Mouse (Mus musculus) stomach, postnatal 0 days (tissue): ENCODE results near the gene Eva1a. TPM values are rescaled to one million over a fixed set of nuclear protein-coding genes. Genes with fewer than 3 reads are reported as not detected.

Source experiments
- ATAC-seq: fragments of 200-750 bp; cut with Nextera tagmentation; 2 replicates; pipeline ENCODE4 v1.8.0; 2017; ENCODE audit not compliant: low FRiP score, low TSS enrichment
- DNase-seq: peaks from one replicate; pipeline ENCODE4 v3.0.0-alpha.2; 2016; ENCODE audit warnings: low spot score
- H3K27ac ChIP-seq: fragments of 300-500 bp; sonication (generic); replicated peaks from 2 replicates; pipeline ENCODE4 v1.5.1; 2014; ENCODE audit warnings: mild to moderate bottlenecking, control low read depth
- H3K27me3 ChIP-seq: fragments of 300-500 bp; sonication (generic); 2 replicates; pipeline ENCODE4 v1.6.1; 2014; ENCODE audit warnings: low read length; ENCODE audit not compliant: control insufficient read depth, insufficient read depth
- H3K36me3 ChIP-seq: fragments of 300-500 bp; sonication (generic); 2 replicates; pipeline ENCODE4 v1.6.1; 2014; ENCODE audit warnings: low read length, mixed read lengths; ENCODE audit not compliant: control insufficient read depth, insufficient read depth
- H3K4me1 ChIP-seq: fragments of 300-500 bp; sonication (generic); replicated peaks from 2 replicates; pipeline ENCODE4 v1.6.1; 2014; ENCODE audit warnings: antibody characterized with exemption; ENCODE audit not compliant: control insufficient read depth, insufficient read depth
- H3K4me2 ChIP-seq: fragments of 300-500 bp; sonication (generic); replicated peaks from 2 replicates; pipeline ENCODE4 v1.6.1; 2014; ENCODE audit warnings: low read depth, mild to moderate bottlenecking, control low read depth, moderate library complexity
- H3K4me3 ChIP-seq: fragments of 300-500 bp; sonication (generic); 2 replicates; pipeline ENCODE4 v1.5.1; 2014; ENCODE audit warnings: low read depth, low read length, control low read depth
- H3K9ac ChIP-seq: fragments of 300-500 bp; sonication (generic); 2 replicates; pipeline ENCODE4 v1.6.1; 2014; ENCODE audit warnings: mild to moderate bottlenecking, low read length, control low read depth, mixed read lengths
- H3K9me3 ChIP-seq: fragments of 300-500 bp; sonication (generic); 2 replicates; pipeline ENCODE4 v1.6.1; 2016; ENCODE audit warnings: low read length; ENCODE audit not compliant: control insufficient read depth
- CTCF ChIP-seq: IDR thresholded peaks from 2 replicates; pipeline ENCODE4 v1.5.1; 2016; ENCODE audit warnings: antibody characterized with exemption, low read depth, mild to moderate bottlenecking, moderate library complexity
- EP300 ChIP-seq: optimal IDR thresholded peaks from 2 replicates; pipeline ENCODE3; 2016; ENCODE audit warnings: antibody characterized with exemption
- WGBS: fragments of 180-500 bp; shearing (Covaris S2); extraction: QIAGEN DNeasy Blood & Tissue Kit; methylation state at CpG from one replicate; pipeline ENCODE4 v1.1.7; 2014; 5-methylcytosine and 5-hydroxymethylcytosine counted together
- polyA plus RNA-seq: library from polyadenylated mRNA; unstranded; fragments of >200 nt; fragmentation: Nextera tagmentation; extraction: Ambion mirVana; gene quantifications from 2 replicates; pipeline ENCODE4 v1.2.1, GENCODE M21; 2015

The Eva1a gene
- polyA plus RNA-seq, 1 experiment from 2014 or later, result 15.4 TPM

- no peaks in the 10 kb centered on the region for H3K36me3 ChIP-seq
- H3K27ac ChIP-seq, result no peak overlapping the region
- H3K4me1 ChIP-seq, result no peaks in the 10 kb centered on the region
- no peaks in the 10 kb centered on the region for H3K9me3 ChIP-seq
- ATAC-seq (no peak), DNase-seq (no peak)
- no peak overlapping the region for H3K4me2 ChIP-seq
- no peak overlapping the region for H3K4me3 ChIP-seq
- no peaks in the 10 kb centered on the region for H3K27me3 ChIP-seq
- no peak overlapping the region for H3K9ac ChIP-seq
- WGBS, result 76% methylated on average over 7 of the region's 7 CpGs
- TF ChIP-seq EP300 (no peak), CTCF (no peak)
These were observed 3.6 kb upstream of the Eva1a start for GRCm38 (mm10) chr6:82037211-82037610.

GRCm38 (mm10) chr6:82039193-82039592, 1.6 kb upstream of the Eva1a start:
- H3K36me3 ChIP-seq, result no peaks in the 10 kb centered on the region
- H3K4me2 ChIP-seq, result no peak overlapping the region
- no peak overlapping the region for H3K4me3 ChIP-seq
- H3K9me3 ChIP-seq, result no peaks in the 10 kb centered on the region
- no peaks in the 10 kb centered on the region for H3K4me1 ChIP-seq
- H3K9ac ChIP-seq, result no peak overlapping the region
- TF ChIP-seq EP300 (no peak), CTCF (no peak)
- no peak for DNase-seq
- H3K27ac ChIP-seq, result no peak overlapping the region
- WGBS, result 69% methylated on average over 6 of the region's 6 CpGs
- no peaks in the 10 kb centered on the region for H3K27me3 ChIP-seq
- ATAC-seq, result no peak

- no peak for ATAC-seq
These were observed 875 bp upstream of the Eva1a start for GRCm38 (mm10) chr6:82039968-82040367.

GRCm38 (mm10) chr6:82041488-82042295, 849 bp downstream of the Eva1a start:
- H3K4me1 ChIP-seq, result 0 out of 2 replicates have a peak, but pooled peaks cover 4% of the 10 kb centered on the region
- peak overlapping the region; percentile 64 for H3K4me3 ChIP-seq
- H3K4me2 ChIP-seq, result peak overlapping the region; percentile 95
- peak overlapping the region; percentile 81 for H3K27ac ChIP-seq
- no peaks in the 10 kb centered on the region for H3K36me3 ChIP-seq
- no peak for TF ChIP-seq EP300
- TF ChIP-seq CTCF, result no peak
- DNase-seq, result peak; percentile 57
- WGBS, result under 1% methylated on average over 44 of the region's 50 CpGs
- ATAC-seq, result peak; percentile 64
- H3K9ac ChIP-seq, result peak overlapping the region; percentile 69
- H3K9me3 ChIP-seq, result no peaks in the 10 kb centered on the region
- H3K27me3 ChIP-seq, result no peaks in the 10 kb centered on the region

More at GRCm38 (mm10) chr6:82039968-82040367, 875 bp upstream of the Eva1a start:
- Histone ChIP-seq H3K9me3 (no peaks in the 10 kb centered on the region), H3K9ac (no peak overlapping the region), H3K27ac (no peak overlapping the region), H3K36me3 (no peaks in the 10 kb centered on the region), H3K4me2 (no peak overlapping the region), H3K4me1 (no peaks in the 10 kb centered on the region), H3K27me3 (no peaks in the 10 kb centered on the region), H3K4me3 (no peak overlapping the region)
- no peak for TF ChIP-seq EP300
- no peak for TF ChIP-seq CTCF
- no peak for DNase-seq
- WGBS, result 60% methylated on average over 7 of the region's 7 CpGs

- H3K4me3 ChIP-seq, result peak overlapping the region; percentile 64
- 1% methylated on average over 35 of the region's 35 CpGs for WGBS
- 0 out of 2 replicates have a peak, but pooled peaks cover 4% of the 10 kb centered on the region for H3K4me1 ChIP-seq
- H3K9me3 ChIP-seq, result no peaks in the 10 kb centered on the region
- peak; percentile 40; the same call in 1 of the 2 replicates for ATAC-seq
- peak overlapping the region; percentile 69 for H3K9ac ChIP-seq
- no peaks in the 10 kb centered on the region for H3K27me3 ChIP-seq
- H3K36me3 ChIP-seq, result no peaks in the 10 kb centered on the region
- peak overlapping the region; percentile 81 for H3K27ac ChIP-seq
- H3K4me2 ChIP-seq, result peak overlapping the region; percentile 95
- peak; percentile 30 for DNase-seq
- TF ChIP-seq EP300, result no peak
- peak; percentile 67 for TF ChIP-seq CTCF
These were observed 1.7 kb downstream of the Eva1a start for GRCm38 (mm10) chr6:82042296-82043125.
